Mouse (Mus musculus): ENCODE results near the gene Tmc5. TPM values are rescaled to one million over a fixed set of nuclear protein-coding genes. Genes with fewer than 3 reads are reported as not detected.
A peak's percentile ranks its signal among the peaks of the same experiment; 100 is the strongest.

The Tmc5 gene
- total and polyA plus RNA-seq, 3 experiments = not detected

GRCm38 (mm10) chr7:118705101-118705961, 108.2 kb downstream of the Tmc5 start, which contains the start of gene Gde1 (continued):
- TF ChIP-seq MYB (IDR thresholded peaks at IDR 0.05; ENCODE audit: low read depth, low read length) (no peak), USF1 (IDR thresholded peaks at IDR 0.05; ENCODE audit: low read depth, low read length) (no peak), CTCF (IDR thresholded peaks at IDR 0.05 in 2 of 3, conservative IDR thresholded peaks at IDR 0.05 in 1 of 3; ENCODE audit: control insufficient read depth in 1 of 3, insufficient read depth in 1 of 3, low read depth in 2 of 3, low read length in 3 of 3, poor library complexity in 1 of 3, severe bottlenecking in 1 of 3) (no peak), ZMIZ1 (IDR thresholded peaks at IDR 0.05; ENCODE audit: low read depth, low read length) (0 out of 2 replicates have a peak, but pooled peaks have one; percentile 38), POLR2A (IDR thresholded peaks at IDR 0.05; ENCODE audit: control insufficient read depth in 1 of 2, insufficient read depth in 1 of 2, low read depth in 1 of 2, low read length in 2 of 2, poor library complexity in 1 of 2) (peak; percentile 57 to 74; a peak in 3 of 4 replicates), TAL1 (IDR thresholded peaks at IDR 0.05; ENCODE audit: low read length) (peak; percentile 49), RCOR1 (IDR thresholded peaks at IDR 0.05; ENCODE audit: low read depth, low read length) (peak; percentile 48; the same call in 1 of the 2 replicates), TBP (IDR thresholded peaks at IDR 0.05; ENCODE audit: low read depth, low read length) (no peak), RAD21 (IDR thresholded peaks at IDR 0.05; ENCODE audit: low read depth, low read length) (no peak), ELF1 (IDR thresholded peaks at IDR 0.05; ENCODE audit: low read depth, low read length) (peak; percentile 69), POLR2AphosphoS5 (IDR thresholded peaks at IDR 0.05; ENCODE audit: borderline replicate concordance, low read depth, low read length) (no peak), NELFE (IDR thresholded peaks at IDR 0.05; ENCODE audit: low read depth, low read length) (peak; percentile 72), HCFC1 (IDR thresholded peaks at IDR 0.05; ENCODE audit: low read depth, low read length) (peak; percentile 78), SMC3 (IDR thresholded peaks at IDR 0.05; ENCODE audit: low read depth, low read length) (no peak), MAZ (IDR thresholded peaks at IDR 0.05; ENCODE audit: low read depth, low read length) (peak; percentile 72; the same call in 1 of the 2 replicates)

- no peak for TF ChIP-seq RCOR1 (IDR thresholded peaks at IDR 0.05; ENCODE audit: low read depth, low read length)
- TF ChIP-seq GABPA (IDR thresholded peaks at IDR 0.05; ENCODE audit: low read depth, low read length) = no peak
- no peak for TF ChIP-seq MEF2A (IDR thresholded peaks at IDR 0.05; ENCODE audit: extremely low read depth, insufficient replicate concordance, low read depth, low read length, poor library complexity, severe bottlenecking)
- TF ChIP-seq ELF1 (IDR thresholded peaks at IDR 0.05; ENCODE audit: low read depth, low read length) = no peak
- TF ChIP-seq GATA1 (IDR thresholded peaks at IDR 0.05; ENCODE audit: low read depth, low read length) = no peak
- TF ChIP-seq E2F4 (IDR thresholded peaks at IDR 0.05; ENCODE audit: borderline replicate concordance, low read depth, low read length) = no peak
- no peak for TF ChIP-seq USF2 (IDR thresholded peaks at IDR 0.05; ENCODE audit: borderline replicate concordance in 1 of 2, insufficient read depth in 1 of 2, low read depth in 1 of 2, low read length in 2 of 2)
- no peak for TF ChIP-seq CTCF (IDR thresholded peaks at IDR 0.05 in 2 of 3, conservative IDR thresholded peaks at IDR 0.05 in 1 of 3; ENCODE audit: control insufficient read depth in 1 of 3, insufficient read depth in 1 of 3, low read depth in 2 of 3, low read length in 3 of 3, poor library complexity in 1 of 3, severe bottlenecking in 1 of 3)
- TF ChIP-seq MXI1 (IDR thresholded peaks at IDR 0.05; ENCODE audit: low read depth, low read length) = no peak
- TF ChIP-seq ZNF384 (IDR thresholded peaks at IDR 0.05; ENCODE audit: low read depth, low read length) = no peak
- no peak for TF ChIP-seq JUND (IDR thresholded peaks at IDR 0.05; ENCODE audit: low read depth, low read length)
- no peak for TF ChIP-seq MAZ (IDR thresholded peaks at IDR 0.05; ENCODE audit: low read depth, low read length)
- no peak for TF ChIP-seq EP300 (IDR thresholded peaks at IDR 0.05; ENCODE audit: low read depth in 1 of 2, low read length in 2 of 2)
- TF ChIP-seq MAX (IDR thresholded peaks at IDR 0.05; ENCODE audit: low read length) = no peak
- TF ChIP-seq RAD21 (IDR thresholded peaks at IDR 0.05; ENCODE audit: low read depth, low read length) = no peak
- TF ChIP-seq USF1 (IDR thresholded peaks at IDR 0.05; ENCODE audit: low read depth, low read length) = no peak
- H3K27ac ChIP-seq (ENCODE audit: control insufficient read depth, low read depth, low read length) = no peak overlapping the region
- no peaks in the 10 kb centered on the region for H3K27me3 ChIP-seq (ENCODE audit: control insufficient read depth in 1 of 2, insufficient read depth in 2 of 2, low read length in 2 of 2)
- peak overlapping the region; percentile 15 to 74; a peak in 2 of 4 replicates for H3K4me3 ChIP-seq (ENCODE audit: control insufficient read depth in 1 of 2, insufficient read depth in 1 of 2, low read depth in 2 of 2, low read length in 2 of 2)
- H3K79me2 ChIP-seq (ENCODE audit: control insufficient read depth, insufficient read depth, low read length, poor library complexity) = peaks cover 4% of the 10 kb centered on the region
- peaks cover 0 to 25% of the 10 kb centered on the region in 2 experiments; a peak in 2 of 4 replicates for H3K36me3 ChIP-seq (ENCODE audit: control insufficient read depth in 1 of 2, insufficient read depth in 2 of 2, low read length in 2 of 2)
- H3K4me1 ChIP-seq (ENCODE audit: control insufficient read depth in 1 of 2, insufficient read depth in 2 of 2, low read length in 2 of 2) = peaks cover 4 to 22% of the 10 kb centered on the region in 2 experiments
- DNase-seq (ENCODE audit: low read depth, low spot score) = no peak
- peak overlapping the region; percentile 77 for H3K9ac ChIP-seq (ENCODE audit: control insufficient read depth, low read depth, low read length, poor library complexity, severe bottlenecking)
- no peaks in the 10 kb centered on the region for H3K9me3 ChIP-seq (replicated peaks; ENCODE audit: insufficient read depth, low read length)
Observed at GRCm38 (mm10) chr7:118706051-118706450, 109.0 kb downstream of the Tmc5 start.
